Mouse (Mus musculus) brain, embryonic 18.5 days (tissue): Measurements from ENCODE around the gene Tsc22d3.
"Not testable (repeated sequence)": the region's sequence is repeated elsewhere in the genome, so short reads cannot be mapped to it uniquely, and the experiment has no call there.

Experiments
- DNase-seq: peaks from one replicate; pipeline ENCODE4 v3.0.0-alpha.2; 2012; ENCODE audit warnings: low read depth, low spot score

Tsc22d3 gene

GRCm38 (mm10) chrX:140500306-140500705 is 100.2 kb downstream of the Tsc22d3 start:
- no peak for DNase-seq

- DNase-seq: not testable (repeated sequence)
These were observed 102.0 kb downstream of the Tsc22d3 start for GRCm38 (mm10) chrX:140498431-140498830.

GRCm38 (mm10) chrX:140494170-140494569 is 106.3 kb downstream of the Tsc22d3 start:
- no peak for DNase-seq

- DNase-seq: no peak
These were observed 106.9 kb downstream of the Tsc22d3 start for GRCm38 (mm10) chrX:140493527-140494029.

GRCm38 (mm10) chrX:140491884-140492571 is 108.4 kb downstream of the Tsc22d3 start:
- peak; percentile 14 for DNase-seq

GRCm38 (mm10) chrX:140490203-140490602 is 110.3 kb downstream of the Tsc22d3 start:
- no peak for DNase-seq
